Mouse (Mus musculus) liver, embryonic 16.5 days (tissue): ENCODE results near the gene Tmem72. TPM values are rescaled to one million over a fixed set of nuclear protein-coding genes. Genes with fewer than 3 reads are reported as not detected.
A peak's percentile ranks its signal among the peaks of the same experiment; 100 is the strongest.

Experiments
- ATAC-seq: fragments of 200-750 bp; cut with Nextera tagmentation; 2 replicates; pipeline ENCODE4 v1.8.0; 2017; ENCODE audit warnings: low read depth, mild to moderate bottlenecking, moderate number of reproducible peaks, moderate library complexity
- H3K27ac ChIP-seq: fragments of 300-500 bp; sonication (generic); 2 replicates; pipeline ENCODE4 v1.5.1; 2014; ENCODE audit warnings: mild to moderate bottlenecking, low read length
- H3K27me3 ChIP-seq: fragments of 300-500 bp; sonication (generic); 2 replicates; pipeline ENCODE4 v1.6.1; 2014; ENCODE audit warnings: low read depth, low read length, mixed read lengths; ENCODE audit not compliant: control insufficient read depth, insufficient read depth
- H3K36me3 ChIP-seq: fragments of 300-500 bp; sonication (generic); 2 replicates; pipeline ENCODE4 v1.6.1; 2014; ENCODE audit warnings: mild to moderate bottlenecking; ENCODE audit not compliant: control insufficient read depth, insufficient read depth
- H3K4me1 ChIP-seq: fragments of 300-500 bp; sonication (generic); 2 replicates; pipeline ENCODE4 v1.6.1; 2014; ENCODE audit warnings: low read depth, low read length, mixed read lengths; ENCODE audit not compliant: control insufficient read depth
- H3K4me2 ChIP-seq: fragments of 300-500 bp; sonication (generic); 2 replicates; pipeline ENCODE4 v1.6.1; 2014; ENCODE audit warnings: low read depth, low read length, mixed read lengths
- H3K4me3 ChIP-seq: fragments of 300-500 bp; sonication (generic); 2 replicates; pipeline ENCODE4 v1.5.1; 2014; ENCODE audit warnings: low read depth, mild to moderate bottlenecking, low read length
- H3K9ac ChIP-seq: fragments of 300-500 bp; sonication (generic); 2 replicates; pipeline ENCODE4 v1.6.1; 2014; ENCODE audit warnings: low read depth, low read length
- H3K9me3 ChIP-seq: fragments of 300-500 bp; sonication (generic); replicated peaks from 2 replicates; pipeline ENCODE4 v1.6.1; 2016; ENCODE audit warnings: low read length; ENCODE audit not compliant: control insufficient read depth
- WGBS: fragments of 180-500 bp; shearing (Covaris S2); extraction: QIAGEN DNeasy Blood & Tissue Kit; methylation state at CpG from one replicate; pipeline ENCODE4 v1.1.7; 2014; ENCODE audit not compliant: insufficient replicate concordance; 5-methylcytosine and 5-hydroxymethylcytosine counted together
- polyA plus RNA-seq: library from polyadenylated mRNA; unstranded; fragments of >200 nt; fragmentation: Nextera tagmentation; extraction: Ambion mirVana; gene quantifications from 2 replicates; pipeline ENCODE4 v1.2.1, GENCODE M21; 2015

Gene Tmem72
- polyA plus RNA-seq, 1 experiment from 2014 or later, result 0.15 TPM

DNA sequence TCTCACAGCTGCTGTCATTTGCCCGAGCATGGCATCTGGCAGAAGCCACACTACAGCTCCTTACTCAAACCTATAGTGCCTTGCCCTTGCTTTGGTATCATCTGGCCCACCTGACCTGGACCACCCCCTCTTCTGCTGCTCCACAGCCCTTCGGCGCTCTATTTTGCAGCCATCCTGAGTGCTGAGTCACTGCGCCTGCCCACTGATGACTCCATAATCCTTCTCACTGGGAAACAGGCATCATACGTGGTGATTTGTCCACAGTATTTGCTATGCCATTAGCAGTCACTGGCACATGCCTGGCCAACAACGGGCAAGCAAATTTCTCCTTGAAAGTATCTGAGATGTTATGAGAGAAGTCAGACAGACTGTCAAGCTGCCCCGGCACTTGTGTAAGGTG lies 66.9 kb downstream of the Tmem72 start:
- Histone ChIP-seq H3K36me3 (no peaks in the 10 kb centered on the region), H3K9me3 (no peaks in the 10 kb centered on the region), H3K4me1 (peaks cover 3% of the 10 kb centered on the region; the same call in 1 of the 2 replicates), H3K27ac (peak overlapping the region; percentile 68), H3K27me3 (no peaks in the 10 kb centered on the region), H3K4me2 (no peak overlapping the region), H3K4me3 (no peak overlapping the region), H3K9ac (no peak overlapping the region)
- no peak for ATAC-seq
- WGBS, result 38% methylated on average over 7 of the region's 7 CpGs

DNA sequence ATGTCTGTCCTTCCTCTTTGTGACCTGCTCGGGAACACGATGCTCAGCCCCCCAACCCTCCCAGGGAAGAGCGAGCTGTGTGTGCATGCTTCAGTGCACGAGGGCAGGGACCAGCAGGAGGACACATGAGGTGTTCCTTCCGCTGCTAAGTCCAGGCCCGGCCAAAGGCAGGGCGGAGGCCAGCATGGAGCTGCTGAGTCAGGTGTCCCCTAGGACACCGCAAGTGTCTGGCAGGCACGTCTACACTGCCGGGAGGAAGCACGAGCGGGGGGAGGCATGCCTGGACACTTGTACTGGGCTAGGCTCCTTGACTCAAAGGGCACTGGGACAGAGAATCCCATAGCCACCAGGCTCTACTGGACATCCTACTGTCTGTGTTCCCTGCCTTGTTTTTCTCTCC lies 69.0 kb downstream of the Tmem72 start:
- Histone ChIP-seq H3K9me3 (no peaks in the 10 kb centered on the region), H3K4me2 (no peak overlapping the region), H3K27me3 (no peaks in the 10 kb centered on the region), H3K4me1 (peaks cover 3% of the 10 kb centered on the region; the same call in 1 of the 2 replicates), H3K9ac (no peak overlapping the region), H3K27ac (no peak overlapping the region), H3K36me3 (no peaks in the 10 kb centered on the region), H3K4me3 (no peak overlapping the region)
- 70% methylated on average over 12 of the region's 12 CpGs for WGBS
- ATAC-seq, result peak; percentile 47; the same call in 1 of the 2 replicates

DNA sequence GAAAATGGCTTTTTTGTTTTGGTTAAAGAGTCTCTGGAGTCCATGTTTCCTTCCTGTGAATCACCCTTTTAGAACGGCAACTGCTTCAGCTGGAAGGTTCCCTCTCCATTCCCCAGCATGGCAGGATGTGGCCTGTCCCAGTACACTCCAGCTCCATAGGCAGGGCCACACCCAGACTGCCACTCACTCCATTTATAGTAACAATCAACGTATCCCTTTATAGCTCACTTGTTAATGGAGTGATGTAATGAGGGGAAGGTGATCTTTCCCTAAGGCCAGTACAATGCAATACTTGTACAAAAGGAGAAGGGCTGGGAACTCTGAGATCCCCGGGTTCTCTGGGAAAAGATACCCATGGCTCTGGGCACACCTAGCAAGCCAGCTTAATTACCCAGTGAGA lies 72.4 kb downstream of the Tmem72 start:
- Histone ChIP-seq H3K9ac (no peak overlapping the region), H3K4me1 (peaks cover under 1% of the 10 kb centered on the region; the same call in 1 of the 2 replicates), H3K4me2 (no peak overlapping the region), H3K9me3 (no peaks in the 10 kb centered on the region), H3K4me3 (no peak overlapping the region), H3K27ac (no peak overlapping the region), H3K27me3 (no peaks in the 10 kb centered on the region), H3K36me3 (no peaks in the 10 kb centered on the region)
- WGBS, result 27% methylated on average over 3 of the region's 3 CpGs
- ATAC-seq, result no peak

DNA sequence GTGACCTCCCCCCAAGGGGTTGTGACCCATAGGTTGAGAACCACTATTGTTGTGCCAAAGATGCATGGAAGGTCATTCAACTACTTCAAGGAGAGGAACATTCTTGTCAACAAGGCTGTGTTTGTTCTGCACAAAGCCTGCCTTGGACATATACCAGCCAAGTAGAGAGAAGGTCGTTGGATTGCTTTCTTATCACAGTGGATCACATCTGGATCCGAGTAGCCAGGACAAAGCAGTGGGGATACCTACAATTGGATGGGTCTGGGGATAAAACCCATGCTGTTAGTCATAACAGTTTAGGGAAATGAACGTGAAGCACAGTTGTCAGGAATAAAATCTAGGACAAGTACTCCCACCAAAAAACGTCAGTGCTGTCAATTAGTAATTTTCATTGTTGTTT lies 72.8 kb downstream of the Tmem72 start:
- no peak overlapping the region for H3K9ac ChIP-seq
- H3K27me3 ChIP-seq, result no peaks in the 10 kb centered on the region
- no peak for ATAC-seq
- no peak overlapping the region for H3K27ac ChIP-seq
- no peaks in the 10 kb centered on the region for H3K36me3 ChIP-seq
- no peaks in the 10 kb centered on the region for H3K4me1 ChIP-seq
- H3K4me3 ChIP-seq, result no peak overlapping the region
- H3K4me2 ChIP-seq, result no peak overlapping the region
- 40% methylated on average over 4 of the region's 4 CpGs for WGBS
- no peaks in the 10 kb centered on the region for H3K9me3 ChIP-seq

DNA sequence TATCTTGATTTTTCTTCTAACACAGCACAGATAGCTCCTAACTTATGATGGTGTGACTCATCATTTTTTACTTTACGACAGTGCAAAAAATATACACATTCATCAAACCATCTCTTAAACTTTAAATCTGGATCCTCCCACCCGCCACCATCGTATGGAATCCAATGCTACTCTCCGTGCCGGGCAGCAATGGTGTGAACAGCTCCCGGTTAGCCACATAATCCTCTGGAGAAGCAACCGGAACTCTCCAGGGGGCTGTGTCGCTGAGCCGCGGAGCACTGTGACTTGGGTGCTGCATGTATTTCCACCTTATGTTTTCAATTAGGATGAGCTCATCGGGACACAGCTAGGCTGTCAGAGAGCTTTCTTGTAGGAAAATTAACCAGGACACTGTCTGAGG lies 73.8 kb downstream of the Tmem72 start:
- 80% methylated on average over 11 of the region's 11 CpGs for WGBS
- H3K4me3 ChIP-seq, result no peak overlapping the region
- ATAC-seq, result no peak
- H3K9ac ChIP-seq, result no peak overlapping the region
- H3K9me3 ChIP-seq, result no peaks in the 10 kb centered on the region
- H3K4me2 ChIP-seq, result no peak overlapping the region
- no peaks in the 10 kb centered on the region for H3K27me3 ChIP-seq
- no peak overlapping the region for H3K27ac ChIP-seq
- H3K4me1 ChIP-seq, result no peaks in the 10 kb centered on the region
- H3K36me3 ChIP-seq, result no peaks in the 10 kb centered on the region

DNA sequence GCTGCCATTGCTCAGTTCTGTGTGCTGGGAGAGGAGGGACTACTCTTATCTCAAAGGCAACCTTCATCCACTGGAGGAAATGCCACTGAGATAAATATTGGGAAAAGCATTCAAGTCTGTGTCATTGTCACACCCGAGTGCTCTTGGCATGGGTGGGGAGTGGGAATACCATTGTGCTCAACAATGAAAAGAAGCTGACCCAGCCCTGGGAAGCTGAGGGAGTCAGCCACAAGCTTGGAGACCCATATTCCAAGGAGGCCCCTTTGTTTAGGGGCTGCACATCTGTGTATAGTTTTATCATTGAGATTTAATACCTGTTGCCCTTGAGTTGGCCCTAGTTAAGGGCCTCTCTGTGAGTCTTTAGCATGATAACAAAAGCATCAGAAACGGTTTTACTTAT lies 77.0 kb downstream of the Tmem72 start:
- no peaks in the 10 kb centered on the region for H3K9me3 ChIP-seq
- 0 out of 2 replicates have a peak, but pooled peaks cover 2% of the 10 kb centered on the region for H3K4me1 ChIP-seq
- H3K27me3 ChIP-seq, result no peaks in the 10 kb centered on the region
- H3K36me3 ChIP-seq, result no peaks in the 10 kb centered on the region
- 22% methylated on average over 2 of the region's 2 CpGs for WGBS
- H3K4me2 ChIP-seq, result no peak overlapping the region
- H3K27ac ChIP-seq, result no peak overlapping the region
- no peak overlapping the region for H3K4me3 ChIP-seq
- ATAC-seq, result no peak
- H3K9ac ChIP-seq, result no peak overlapping the region

DNA sequence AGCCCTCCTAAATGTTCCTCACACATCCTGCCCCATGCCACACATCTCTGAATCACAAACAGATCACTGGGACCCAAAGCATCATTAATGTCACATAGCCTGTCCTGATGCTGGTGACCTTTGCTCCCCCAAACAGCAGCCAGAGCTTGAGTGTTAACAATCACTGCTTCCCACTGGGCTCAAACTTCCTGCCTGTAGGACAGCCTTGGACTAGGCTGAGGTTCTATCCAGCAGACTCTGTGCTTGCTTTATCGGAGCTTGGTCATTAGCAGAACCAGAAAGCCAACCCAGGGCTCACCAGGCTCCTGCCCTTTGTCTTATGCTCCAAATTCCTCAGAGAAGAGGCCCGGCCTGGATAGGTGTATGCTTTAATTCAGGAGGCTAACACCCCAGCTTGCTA lies 77.8 kb downstream of the Tmem72 start:
- Histone ChIP-seq H3K4me2 (no peak overlapping the region), H3K9ac (no peak overlapping the region), H3K36me3 (no peaks in the 10 kb centered on the region), H3K27me3 (no peaks in the 10 kb centered on the region), H3K27ac (no peak overlapping the region), H3K4me1 (peaks cover 2% of the 10 kb centered on the region; the same call in 1 of the 2 replicates), H3K9me3 (no peaks in the 10 kb centered on the region), H3K4me3 (no peak overlapping the region)
- WGBS, result 56% methylated on average over 2 of the region's 2 CpGs
- ATAC-seq, result no peak

DNA sequence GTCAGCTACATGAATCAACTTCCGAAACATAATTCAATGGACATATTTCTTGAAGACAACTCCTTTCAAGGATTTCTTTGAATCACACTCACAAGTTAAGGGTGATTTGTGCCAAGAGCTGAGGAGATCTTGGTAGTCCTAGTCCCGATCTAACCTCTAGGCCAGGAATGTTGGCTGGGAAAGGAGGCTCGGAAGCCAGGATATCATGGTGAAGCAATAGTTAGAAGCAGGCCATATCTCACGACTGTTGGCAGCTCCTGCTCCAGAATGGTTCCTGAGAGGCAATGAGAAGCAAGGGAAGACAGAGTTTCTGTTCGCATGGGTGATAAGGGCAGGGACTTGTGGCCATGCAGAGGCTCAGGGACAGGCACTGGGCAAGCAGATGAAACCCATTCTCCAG lies 79.2 kb downstream of the Tmem72 start:
- H3K4me1 ChIP-seq, result peaks cover 2% of the 10 kb centered on the region; the same call in 1 of the 2 replicates
- no peaks in the 10 kb centered on the region for H3K36me3 ChIP-seq
- 60% methylated on average over 5 of the region's 5 CpGs for WGBS
- H3K9ac ChIP-seq, result no peak overlapping the region
- H3K27ac ChIP-seq, result no peak overlapping the region
- no peaks in the 10 kb centered on the region for H3K9me3 ChIP-seq
- no peak overlapping the region for H3K4me3 ChIP-seq
- ATAC-seq, result no peak
- H3K27me3 ChIP-seq, result no peaks in the 10 kb centered on the region
- H3K4me2 ChIP-seq, result no peak overlapping the region

DNA sequence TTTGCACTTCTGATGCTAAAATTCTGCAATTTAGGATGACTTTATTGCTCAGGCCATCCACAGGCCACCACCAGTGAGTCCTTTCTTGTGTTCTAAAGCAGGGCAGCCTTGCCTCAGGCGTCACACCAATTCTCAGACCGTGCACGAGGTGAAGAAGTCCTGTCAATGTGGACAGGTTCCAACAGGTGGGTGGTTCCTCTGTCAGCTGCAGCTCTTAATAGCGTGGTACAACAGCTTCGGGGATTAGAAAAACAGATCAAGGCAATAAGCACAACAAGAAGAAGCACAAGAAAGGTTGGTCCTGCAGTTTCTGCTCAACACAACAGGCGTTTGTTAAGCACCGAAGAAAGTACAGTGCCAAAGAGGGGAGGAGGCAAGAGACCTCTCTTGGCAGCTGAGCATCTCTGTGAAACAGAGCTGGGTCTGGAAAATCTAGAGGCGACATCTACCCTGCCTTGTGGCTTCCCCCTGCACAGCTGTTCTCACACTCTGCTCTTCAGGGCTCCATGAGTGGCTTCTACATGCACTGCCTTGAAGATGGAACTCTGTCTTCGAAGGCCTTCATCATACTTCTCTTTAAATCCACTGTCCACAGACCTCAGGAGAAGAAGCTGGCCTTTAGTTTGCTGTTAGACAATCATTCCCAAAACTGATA lies 80.0 kb downstream of the Tmem72 start:
- H3K27me3 ChIP-seq, result no peaks in the 10 kb centered on the region
- WGBS, result 56% methylated on average over 9 of the region's 9 CpGs
- ATAC-seq, result no peak
- H3K4me2 ChIP-seq, result no peak overlapping the region
- no peaks in the 10 kb centered on the region for H3K9me3 ChIP-seq
- no peaks in the 10 kb centered on the region for H3K36me3 ChIP-seq
- H3K9ac ChIP-seq, result no peak overlapping the region
- peak overlapping the region; percentile 83; the same call in 1 of the 2 replicates for H3K27ac ChIP-seq
- H3K4me1 ChIP-seq, result peaks cover 4% of the 10 kb centered on the region; the same call in 1 of the 2 replicates
- no peak overlapping the region for H3K4me3 ChIP-seq
